Mouse (Mus musculus) embryo, embryonic 10.5 days (tissue): Measurements from ENCODE around the gene Olfr531.

Experiments
- DNase-seq: peaks from one replicate; pipeline ENCODE4 v3.0.0-alpha.2; 2015; ENCODE audit warnings: low spot score

The Olfr531 gene

GRCm38 (mm10) chr7:140402818-140403217 is at the start of gene Olfr531:
TSS of gene Olfr531 (minus strand) at chr7:140402918.
- DNase-seq, result no peak

GRCm38 (mm10) chr7:140443141-140443540 is 40.4 kb upstream of the Olfr531 start:
- DNase-seq, result no peak

- no peak for DNase-seq
Measured at GRCm38 (mm10) chr7:140421539-140421938, 18.8 kb upstream of the Olfr531 start, which contains the start of gene Olfr532. TSS of gene Olfr532 (minus strand) at chr7:140421639.

- no peak for DNase-seq
Measured at GRCm38 (mm10) chr7:140376911-140377310, 25.8 kb downstream of the Olfr531 start.

GRCm38 (mm10) chr7:140376231-140376630 is 26.5 kb downstream of the Olfr531 start, which contains the start of gene Olfr530:
TSS of gene Olfr530 (minus strand) at chr7:140376331.
- DNase-seq, result no peak

GRCm38 (mm10) chr7:140374300-140374699 is 28.4 kb downstream of the Olfr531 start:
- no peak for DNase-seq

GRCm38 (mm10) chr7:140361571-140361970 is 41.1 kb downstream of the Olfr531 start, which contains the start of gene Olfr60:
TSS of gene Olfr60 (minus strand) at chr7:140361671.
- DNase-seq, result no peak
